Mouse (Mus musculus) spleen, postnatal 36 days (tissue): ENCODE measurements around the gene Gm7324.
"Not testable (repeated sequence)": the region's sequence is repeated elsewhere in the genome, so short reads cannot be mapped to it uniquely, and the experiment has no call there.

Experiments used
- DNase-seq, 2 experiments: peaks; one replicate each; pipeline ENCODE4 v3.0.0; 2022; ENCODE audit warnings: low spot score in 2 of 2, mixed read lengths in 1 of 2

Gene Gm7324

GRCm38 (mm10) chr14:43697621-43698020, at the start of gene Gm7324:
Gm7324 (plus strand) TSS chr14:43697828.
- not testable (repeated sequence) for DNase-seq

GRCm38 (mm10) chr14:43677099-43677498, 20.5 kb upstream of the Gm7324 start, which contains the start of gene Gm8165:
Gm8165 (minus strand) TSS chr14:43677199.
- not testable (repeated sequence) for DNase-seq

GRCm38 (mm10) chr14:43727385-43727784, 29.8 kb downstream of the Gm7324 start, which contains the start of gene Gm16506:
Gm16506 (minus strand) TSS chr14:43727485.
- DNase-seq = not testable (repeated sequence)

- not testable (repeated sequence) for DNase-seq
Observed at GRCm38 (mm10) chr14:43747566-43747965, 49.9 kb downstream of the Gm7324 start, which contains the start of gene Gm6526. Gm6526 (plus strand) TSS chr14:43747866.
